Mouse (Mus musculus): ENCODE data around the gene Adam33.
A peak's percentile ranks its signal among the peaks of the same experiment; 100 is the strongest.
"Not testable (repeated sequence)": the region's sequence is repeated elsewhere in the genome, so short reads cannot be mapped to it uniquely, and the experiment has no call there.

Adam33 gene

GRCm38 (mm10) chr2:131056191-131056590 lies 7.4 kb downstream of the Adam33 start:
- no peak for DNase-seq (ENCODE audit: low read depth)

- peak; percentile 76 for DNase-seq (ENCODE audit: low read depth)
These were observed 8.0 kb downstream of the Adam33 start for GRCm38 (mm10) chr2:131055631-131056030.

- no peak for DNase-seq (ENCODE audit: low read depth)
These were observed 8.9 kb downstream of the Adam33 start for GRCm38 (mm10) chr2:131054646-131055264.

- DNase-seq (ENCODE audit: low read depth): no peak
These were observed 9.6 kb downstream of the Adam33 start for GRCm38 (mm10) chr2:131053851-131054645.

- DNase-seq (ENCODE audit: low read depth): no peak
These were observed 10.7 kb downstream of the Adam33 start for GRCm38 (mm10) chr2:131052862-131053418.

- DNase-seq (ENCODE audit: low read depth): no peak
These were observed 11.6 kb downstream of the Adam33 start for GRCm38 (mm10) chr2:131052043-131052442.

- no peak for DNase-seq (ENCODE audit: low read depth)
These were observed 17.6 kb downstream of the Adam33 start for GRCm38 (mm10) chr2:131046025-131046424.

- no peak for DNase-seq (ENCODE audit: low read depth)
These were observed 18.5 kb downstream of the Adam33 start for GRCm38 (mm10) chr2:131044989-131045720.

- no peak for DNase-seq (ENCODE audit: low read depth)
These were observed 19.2 kb downstream of the Adam33 start for GRCm38 (mm10) chr2:131044354-131044852.

GRCm38 (mm10) chr2:131042988-131043387 lies 20.6 kb downstream of the Adam33 start, which contains the start of gene Gfra4:
Gfra4 (minus strand) TSS chr2:131043088.
- DNase-seq (ENCODE audit: low read depth): no peak

GRCm38 (mm10) chr2:131040854-131041825 lies 22.5 kb downstream of the Adam33 start:
- DNase-seq (ENCODE audit: low read depth): no peak

GRCm38 (mm10) chr2:131038675-131039074 lies 24.9 kb downstream of the Adam33 start:
- DNase-seq (ENCODE audit: low read depth): no peak

GRCm38 (mm10) chr2:131038197-131038596 lies 25.4 kb downstream of the Adam33 start:
- no peak for DNase-seq (ENCODE audit: low read depth)

- DNase-seq (ENCODE audit: low read depth): no peak
These were observed 26.2 kb downstream of the Adam33 start for GRCm38 (mm10) chr2:131037226-131037990.

GRCm38 (mm10) chr2:131036757-131037156 lies 26.9 kb downstream of the Adam33 start:
- no peak for DNase-seq (ENCODE audit: low read depth)

- no peak for DNase-seq (ENCODE audit: low read depth)
These were observed 27.3 kb downstream of the Adam33 start for GRCm38 (mm10) chr2:131036343-131036742.

- DNase-seq (ENCODE audit: low read depth): not testable (repeated sequence)
These were observed 32.2 kb downstream of the Adam33 start for GRCm38 (mm10) chr2:131031406-131031805.

GRCm38 (mm10) chr2:131030998-131031397 lies 32.6 kb downstream of the Adam33 start:
- DNase-seq (ENCODE audit: low read depth): no peak

GRCm38 (mm10) chr2:131030561-131030960 lies 33.1 kb downstream of the Adam33 start:
- no peak for DNase-seq (ENCODE audit: low read depth)

Measured in c-Kit-positive CD71-negative TER-119-negative erythroid progenitor cells, embryonic 14.5 days (primary cell).